Mouse (Mus musculus) spleen, adult 2 months (tissue): Measurements from ENCODE around the gene Gm10401. TPM values are rescaled to one million over a fixed set of nuclear protein-coding genes. Genes with fewer than 3 reads are reported as not detected.

Source experiments
- DNase-seq, 2 experiments: peaks; one replicate each; pipeline versions ENCODE4 v3.0.0 to v3.0.0-alpha.2; 2012 to 2021; ENCODE audit warnings: low spot score in 2 of 2, low read depth in 1 of 2
- H3K27ac ChIP-seq: fragments of 200-500 bp; 2 replicates; pipeline ENCODE4 v1.5.1; 2012; ENCODE audit warnings: low read length, inconsistent platforms; ENCODE audit not compliant: insufficient read depth
- H3K27me3 ChIP-seq: fragments of 200-500 bp; 2 replicates; pipeline ENCODE4 v1.6.1; 2012; ENCODE audit warnings: mild to moderate bottlenecking, moderate library complexity, low read length, inconsistent platforms; ENCODE audit not compliant: control insufficient read depth, insufficient read depth
- H3K36me3 ChIP-seq: fragments of 200-500 bp; 2 replicates; pipeline ENCODE4 v1.6.1; 2012; ENCODE audit warnings: mild to moderate bottlenecking, low read length, inconsistent platforms; ENCODE audit not compliant: control insufficient read depth, insufficient read depth
- H3K4me1 ChIP-seq: fragments of 200-500 bp; 2 replicates; pipeline ENCODE4 v1.6.1; 2011; ENCODE audit warnings: inconsistent platforms; ENCODE audit not compliant: control insufficient read depth, insufficient read depth, insufficient read length
- H3K4me3 ChIP-seq: fragments of 200-500 bp; 2 replicates; pipeline ENCODE4 v1.5.1; 2011; ENCODE audit warnings: mild to moderate bottlenecking, inconsistent platforms; ENCODE audit not compliant: insufficient read depth, insufficient read length; ENCODE audit errors: extremely low read depth
- CTCF ChIP-seq: fragments of 200-500 bp; IDR thresholded peaks from 2 replicates; pipeline ENCODE4 v1.5.1; 2011; ENCODE audit warnings: mild to moderate bottlenecking, inconsistent platforms; ENCODE audit not compliant: insufficient read depth, insufficient read length, insufficient replicate concordance; ENCODE audit errors: extremely low read depth
- POLR2A ChIP-seq: fragments of 200-500 bp; IDR thresholded peaks from 2 replicates; pipeline ENCODE4 v1.6.1; 2011; ENCODE audit warnings: low read depth, low read length, inconsistent platforms
- WGBS: fragments of 180-500 bp; shearing (Covaris S2); methylation state at CpG from one replicate; pipeline ENCODE4 v1.1.7; 2018; 5-methylcytosine and 5-hydroxymethylcytosine counted together
- polyA plus RNA-seq: library from polyadenylated mRNA; depleted of rRNA; stranded (reverse); fragments of >200 nt; gene quantifications from 2 replicates; pipeline ENCODE4 v1.2.3, GENCODE M21; 2012; rRNA removed

The Gm10401 gene
- polyA plus RNA-seq, 1 experiment: not detected

GRCm38 (mm10) chr5:115053791-115054396 lies 44.2 kb downstream of the Gm10401 start:
- H3K27ac ChIP-seq: no peak overlapping the region
- TF ChIP-seq CTCF (no peak), POLR2A (no peak)
- no peak for DNase-seq
- H3K4me3 ChIP-seq: no peak overlapping the region
- H3K4me1 ChIP-seq: peaks cover 20% of the 10 kb centered on the region
- no peaks in the 10 kb centered on the region for H3K36me3 ChIP-seq
- H3K27me3 ChIP-seq: no peaks in the 10 kb centered on the region
- 96% methylated on average over 22 of the region's 22 CpGs for WGBS

- H3K27ac ChIP-seq: no peak overlapping the region
- TF ChIP-seq CTCF (no peak), POLR2A (no peak)
- 80% methylated on average over 8 of the region's 8 CpGs for WGBS
- no peaks in the 10 kb centered on the region for H3K36me3 ChIP-seq
- no peak overlapping the region for H3K4me3 ChIP-seq
- DNase-seq: no peak
- no peaks in the 10 kb centered on the region for H3K27me3 ChIP-seq
- peaks cover 22% of the 10 kb centered on the region for H3K4me1 ChIP-seq
These were observed 45.5 kb downstream of the Gm10401 start for GRCm38 (mm10) chr5:115052546-115052945.

- WGBS: 86% methylated on average over 6 of the region's 6 CpGs
- Histone ChIP-seq H3K36me3 (no peaks in the 10 kb centered on the region), H3K27ac (no peak overlapping the region), H3K27me3 (no peaks in the 10 kb centered on the region), H3K4me1 (peaks cover 17% of the 10 kb centered on the region), H3K4me3 (no peak overlapping the region)
- TF ChIP-seq POLR2A (no peak), CTCF (no peak)
- DNase-seq: no peak
These were observed 47.3 kb downstream of the Gm10401 start for GRCm38 (mm10) chr5:115050776-115051175.

- Histone ChIP-seq H3K4me1 (peaks cover 15% of the 10 kb centered on the region), H3K4me3 (no peak overlapping the region), H3K27me3 (no peaks in the 10 kb centered on the region), H3K36me3 (0 out of 2 replicates have a peak, but pooled peaks cover 2% of the 10 kb centered on the region), H3K27ac (no peak overlapping the region)
- DNase-seq: no peak
- 76% methylated on average over 6 of the region's 6 CpGs for WGBS
- TF ChIP-seq CTCF (no peak), POLR2A (no peak)
These were observed 48.4 kb downstream of the Gm10401 start for GRCm38 (mm10) chr5:115049692-115050091.

Other genes with a start within 250 kb of the Gm10401 start
- gene 4930519G04Rik, start 244.6 kb downstream of the Gm10401 start, polyA plus RNA-seq: 0.05 TPM in 1 of 2 replicates, not detected in the other
- gene Gm9936, start 239.6 kb downstream of the Gm10401 start, polyA plus RNA-seq: not detected in 2 replicates
- 5.6 and 5.8 TPM in 2 replicates for gene Oasl2, start 201.4 kb downstream of the Gm10401 start, polyA plus RNA-seq
- 10.1 and 12.6 TPM in 2 replicates for gene Oasl1, start 175.1 kb downstream of the Gm10401 start, polyA plus RNA-seq
- 17.9 and 19.3 TPM in 2 replicates for gene 2210016L21Rik, start 156.1 kb downstream of the Gm10401 start, polyA plus RNA-seq
- 0.20 and 0.22 TPM in 2 replicates for gene Hnf1a, start 127.2 kb downstream of the Gm10401 start, polyA plus RNA-seq
- gene Sppl3, start 87.2 kb downstream of the Gm10401 start, polyA plus RNA-seq: 47.7 and 55.6 TPM in 2 replicates
- gene Acads, start 21.1 kb upstream of the Gm10401 start, polyA plus RNA-seq: 30.6 and 33.4 TPM in 2 replicates
- gene Unc119b, start 36.7 kb upstream of the Gm10401 start, polyA plus RNA-seq: 38.7 and 44.4 TPM in 2 replicates
- 39.1 and 44.0 TPM in 2 replicates for gene Mlec, start 59.9 kb upstream of the Gm10401 start, polyA plus RNA-seq
- 0.72 and 1.5 TPM in 2 replicates for gene Cabp1, start 96.1 kb upstream of the Gm10401 start, polyA plus RNA-seq
- 55.6 and 85.5 TPM in 2 replicates for gene Pop5, start 137.5 kb upstream of the Gm10401 start, polyA plus RNA-seq
- 124 and 125 TPM in 2 replicates for gene Rnf10, start 174.6 kb upstream of the Gm10401 start, polyA plus RNA-seq
- 6.3 and 6.6 TPM in 2 replicates for gene Coq5, start 181.4 kb upstream of the Gm10401 start, polyA plus RNA-seq
- gene Dynll1, start 202.7 kb upstream of the Gm10401 start, polyA plus RNA-seq: 135 and 214 TPM in 2 replicates
- 57.8 and 102 TPM in 2 replicates for gene Srsf9, start 228.9 kb upstream of the Gm10401 start, polyA plus RNA-seq
- gene Gatc, start 242.9 kb upstream of the Gm10401 start, polyA plus RNA-seq: 4.9 and 5.8 TPM in 2 replicates
- gene Triap1, start 242.9 kb upstream of the Gm10401 start, polyA plus RNA-seq: 5.7 and 7.5 TPM in 2 replicates